Mouse (Mus musculus): Measurements from ENCODE around the gene Naa15.

DNA sequence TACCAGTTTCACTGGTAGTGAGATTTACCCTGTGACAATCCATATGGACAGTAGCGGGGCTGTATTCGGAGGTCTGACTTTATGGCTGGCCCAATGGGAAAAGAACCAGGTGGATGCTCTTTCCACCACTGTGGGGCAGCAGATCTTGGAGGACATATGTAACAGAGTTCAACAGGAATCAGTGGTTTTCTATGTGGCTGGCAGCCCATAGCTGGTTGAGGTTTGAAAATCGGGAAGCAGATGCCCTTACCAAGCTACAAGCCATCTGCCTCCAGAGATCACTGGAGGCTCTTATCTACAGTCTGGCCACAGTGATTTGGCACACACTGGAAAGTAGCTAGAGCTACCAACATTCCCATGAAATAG is 49.4 kb upstream of the Naa15 start:
- TF ChIP-seq EP300 (IDR thresholded peaks at IDR 0.05) (no peak), CTCF (IDR thresholded peaks at IDR 0.05) (no peak)
